Mouse (Mus musculus) G1E (cell line): Measurements from ENCODE around the gene Atp13a4.

Source experiments
- CTCF ChIP-seq: IDR thresholded peaks from 2 replicates; pipeline ENCODE4 v1.5.1; 2012; ENCODE audit warnings: low read depth, low read length, inconsistent platforms, mixed read lengths
- POLR2AphosphoS5 ChIP-seq: IDR thresholded peaks from 2 replicates; pipeline ENCODE4 v1.6.1; 2012; ENCODE audit warnings: low read depth, low read length, inconsistent platforms; ENCODE audit not compliant: insufficient replicate concordance
- TAL1 ChIP-seq: conservative IDR thresholded peaks from 2 replicates; pipeline ENCODE4 v1.6.1; 2012; ENCODE audit warnings: low read depth, low read length, inconsistent platforms, mixed read lengths

GRCm38 (mm10) chr16:29453282-29453681, 91.4 kb downstream of the Atp13a4 start:
- TF ChIP-seq TAL1 (no peak), CTCF (no peak), POLR2AphosphoS5 (no peak)
